Mouse (Mus musculus): ENCODE measurements around the gene Tmem240. TPM values are rescaled to one million over a fixed set of nuclear protein-coding genes. Genes with fewer than 3 reads are reported as not detected.
"Not testable (repeated sequence)": the region's sequence is repeated elsewhere in the genome, so short reads cannot be mapped to it uniquely, and the experiment has no call there.

Tmem240 gene
- 10.4 and 12.0 TPM in 2 replicates for polyA plus RNA-seq (2015; fragmentation: Nextera tagmentation; extraction: Ambion mirVana)

GRCm38 (mm10) chr4:155734350-155734941 is at the start of gene Tmem240:
TSS of gene Tmem240 (plus strand) at chr4:155734800.
- peaks cover 43% of the 10 kb centered on the region for H3K36me3 ChIP-seq
- peak within 1 kb of the TSS; percentile 68 for H3K4me3 ChIP-seq
- under 1% methylated on average over 31 of the region's 35 CpGs for WGBS
- ATAC-seq (ENCODE audit: low read depth): peak; percentile 92
- no peaks in the 10 kb centered on the region for H3K27me3 ChIP-seq
- H3K4me1 ChIP-seq (replicated peaks): peaks cover 45% of the 10 kb centered on the region
- H3K27ac ChIP-seq (replicated peaks): peak within 1 kb of the TSS; percentile 96
- peak within 1 kb of the TSS; percentile 95 for H3K9ac ChIP-seq
- H3K9me3 ChIP-seq: no peaks in the 10 kb centered on the region
- H3K4me2 ChIP-seq: peak within 1 kb of the TSS; percentile 95

GRCm38 (mm10) chr4:155687764-155688163 is 46.8 kb upstream of the Tmem240 start:
- H3K27ac ChIP-seq (replicated peaks); H3K27me3 ChIP-seq; H3K36me3 ChIP-seq; H3K9me3 ChIP-seq; H3K9ac ChIP-seq; H3K4me2 ChIP-seq; H3K4me1 ChIP-seq (replicated peaks); ATAC-seq (ENCODE audit: low read depth); H3K4me3 ChIP-seq: not testable (repeated sequence)
- 86% methylated on average over 4 of the region's 4 CpGs for WGBS

- no peaks in the 10 kb centered on the region for H3K9me3 ChIP-seq
- H3K36me3 ChIP-seq: no peaks in the 10 kb centered on the region
- ATAC-seq (ENCODE audit: low read depth): no peak
- peaks cover 17% of the 10 kb centered on the region for H3K4me1 ChIP-seq (replicated peaks)
- WGBS: 86% methylated on average over 12 of the region's 12 CpGs
- H3K27me3 ChIP-seq: peaks cover 18% of the 10 kb centered on the region
- no peak overlapping the region for H3K4me3 ChIP-seq
- H3K9ac ChIP-seq: no peak overlapping the region
- no peak overlapping the region for H3K27ac ChIP-seq (replicated peaks)
- no peak overlapping the region for H3K4me2 ChIP-seq
Observed at GRCm38 (mm10) chr4:155690571-155691375, 43.8 kb upstream of the Tmem240 start.

GRCm38 (mm10) chr4:155692421-155692820 is 42.2 kb upstream of the Tmem240 start:
- H3K36me3 ChIP-seq: no peaks in the 10 kb centered on the region
- no peaks in the 10 kb centered on the region for H3K9me3 ChIP-seq
- no peak overlapping the region for H3K4me2 ChIP-seq
- ATAC-seq (ENCODE audit: low read depth): no peak
- no peak overlapping the region for H3K9ac ChIP-seq
- no peak overlapping the region for H3K4me3 ChIP-seq
- peaks cover 32% of the 10 kb centered on the region for H3K4me1 ChIP-seq (replicated peaks)
- peaks cover 30% of the 10 kb centered on the region for H3K27me3 ChIP-seq
- 98% methylated on average over 3 of the region's 3 CpGs for WGBS
- H3K27ac ChIP-seq (replicated peaks): no peak overlapping the region

- Histone ChIP-seq H3K27me3 (peaks cover 30% of the 10 kb centered on the region), H3K4me3 (peak within 1 kb of the TSS; percentile 71), H3K27ac (replicated peaks) (peak within 1 kb of the TSS; percentile 95), H3K9ac (peak within 1 kb of the TSS; percentile 91), H3K4me1 (replicated peaks) (peaks cover 32% of the 10 kb centered on the region), H3K36me3 (no peaks in the 10 kb centered on the region), H3K9me3 (no peaks in the 10 kb centered on the region), H3K4me2 (peak within 1 kb of the TSS; percentile 89)
- peak; percentile 90 for ATAC-seq (ENCODE audit: low read depth)
- WGBS: under 1% methylated on average over 29 of the region's 47 CpGs
Observed at GRCm38 (mm10) chr4:155694111-155694481, 40.5 kb upstream of the Tmem240 start, which contains the start of gene Fndc10. TSS of gene Fndc10 (plus strand) at chr4:155694342.

- Histone ChIP-seq H3K4me1 (replicated peaks) (peaks cover 32% of the 10 kb centered on the region), H3K36me3 (no peaks in the 10 kb centered on the region), H3K27ac (replicated peaks) (peak overlapping the region; percentile 95), H3K4me3 (peak overlapping the region; percentile 71), H3K9me3 (no peaks in the 10 kb centered on the region), H3K27me3 (peaks cover 30% of the 10 kb centered on the region), H3K4me2 (peak overlapping the region; percentile 89), H3K9ac (peak overlapping the region; percentile 91)
- whole genome bisulfite sequencing: 1% methylated on average over 88 of the region's 92 CpGs
- ATAC-seq (ENCODE audit: low read depth): peak; percentile 91
Observed at GRCm38 (mm10) chr4:155694482-155695401, 39.9 kb upstream of the Tmem240 start.

GRCm38 (mm10) chr4:155695531-155696062 is 39.0 kb upstream of the Tmem240 start:
- H3K9me3 ChIP-seq: no peaks in the 10 kb centered on the region
- peak overlapping the region; percentile 91 for H3K9ac ChIP-seq
- H3K4me3 ChIP-seq: peak overlapping the region; percentile 71
- H3K4me2 ChIP-seq: peak overlapping the region; percentile 89
- 74% methylated on average over 4 of the region's 4 CpGs for WGBS
- peak overlapping the region; percentile 95; the same call in 1 of the 2 replicates for H3K27ac ChIP-seq (replicated peaks)
- peaks cover 27% of the 10 kb centered on the region for H3K27me3 ChIP-seq
- no peaks in the 10 kb centered on the region for H3K36me3 ChIP-seq
- H3K4me1 ChIP-seq (replicated peaks): peaks cover 32% of the 10 kb centered on the region
- ATAC-seq (ENCODE audit: low read depth): no peak

- H3K9me3 ChIP-seq: no peaks in the 10 kb centered on the region
- H3K4me1 ChIP-seq (replicated peaks): peaks cover 32% of the 10 kb centered on the region
- H3K27ac ChIP-seq (replicated peaks): no peak overlapping the region
- 77% methylated on average over 16 of the region's 16 CpGs for WGBS
- peak overlapping the region; percentile 71 for H3K4me3 ChIP-seq
- peak overlapping the region; percentile 89 for H3K4me2 ChIP-seq
- no peaks in the 10 kb centered on the region for H3K36me3 ChIP-seq
- no peak for ATAC-seq (ENCODE audit: low read depth)
- peaks cover 27% of the 10 kb centered on the region for H3K27me3 ChIP-seq
- H3K9ac ChIP-seq: peak overlapping the region; percentile 91
Observed at GRCm38 (mm10) chr4:155696261-155697255, 38.0 kb upstream of the Tmem240 start.

- Histone ChIP-seq H3K4me1 (replicated peaks) (peaks cover 23% of the 10 kb centered on the region), H3K36me3 (no peaks in the 10 kb centered on the region), H3K4me2 (no peak overlapping the region), H3K4me3 (no peak overlapping the region), H3K9me3 (no peaks in the 10 kb centered on the region), H3K9ac (no peak overlapping the region), H3K27ac (replicated peaks) (no peak overlapping the region), H3K27me3 (peaks cover 15% of the 10 kb centered on the region)
- ATAC-seq (ENCODE audit: low read depth): no peak
Observed at GRCm38 (mm10) chr4:155700425-155700824, 34.2 kb upstream of the Tmem240 start.

- Histone ChIP-seq H3K9me3 (no peaks in the 10 kb centered on the region), H3K4me2 (no peak overlapping the region), H3K9ac (no peak overlapping the region), H3K4me3 (no peak overlapping the region), H3K27ac (replicated peaks) (no peak overlapping the region), H3K36me3 (no peaks in the 10 kb centered on the region), H3K27me3 (no peaks in the 10 kb centered on the region), H3K4me1 (replicated peaks) (peaks cover 21% of the 10 kb centered on the region)
- 94% methylated on average over 4 of the region's 4 CpGs for WGBS
- no peak for ATAC-seq (ENCODE audit: low read depth)
Observed at GRCm38 (mm10) chr4:155703425-155703929, 31.1 kb upstream of the Tmem240 start.

Data from neural tube, embryonic 13.5 days (tissue).